Mouse (Mus musculus): ENCODE measurements at regions not wholly inside any gene's neighbourhood (a gene's known extent, or its start where the extent isn't known, plus 50 kb on each side); places are given as distances from the start of the nearest gene placed in this dataset.

DNA sequence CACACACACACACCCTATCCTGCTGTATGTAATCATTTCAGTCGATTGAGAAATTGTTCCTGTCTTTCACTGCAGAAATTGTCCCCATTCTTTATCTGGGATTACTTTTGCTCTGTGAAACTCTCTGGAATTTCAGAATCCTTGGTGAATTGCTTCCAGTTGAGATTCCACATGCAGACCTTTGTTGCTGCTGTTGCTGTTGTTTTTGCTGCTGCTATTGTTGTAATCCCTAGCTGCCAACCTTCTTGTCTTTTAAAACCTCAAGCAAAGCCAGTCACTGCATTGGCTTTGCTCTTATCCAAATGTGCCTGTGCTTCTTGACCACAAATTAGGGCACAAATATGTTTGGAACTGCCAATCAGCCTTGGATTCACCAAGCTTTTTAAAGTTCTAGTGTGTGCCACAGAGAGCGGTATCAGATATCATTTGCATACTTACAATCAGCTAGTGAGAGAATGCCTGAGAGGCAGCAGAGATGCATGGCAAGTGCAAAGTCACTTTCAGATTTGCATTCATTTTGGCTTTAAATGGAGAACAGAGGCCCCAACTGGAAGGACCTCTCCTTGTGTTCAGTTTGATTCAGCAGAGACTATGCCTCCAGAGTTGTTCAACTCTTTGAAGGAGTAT is 1187.0 kb upstream of the Map3k7 start:
- no peak for DNase-seq

DNA sequence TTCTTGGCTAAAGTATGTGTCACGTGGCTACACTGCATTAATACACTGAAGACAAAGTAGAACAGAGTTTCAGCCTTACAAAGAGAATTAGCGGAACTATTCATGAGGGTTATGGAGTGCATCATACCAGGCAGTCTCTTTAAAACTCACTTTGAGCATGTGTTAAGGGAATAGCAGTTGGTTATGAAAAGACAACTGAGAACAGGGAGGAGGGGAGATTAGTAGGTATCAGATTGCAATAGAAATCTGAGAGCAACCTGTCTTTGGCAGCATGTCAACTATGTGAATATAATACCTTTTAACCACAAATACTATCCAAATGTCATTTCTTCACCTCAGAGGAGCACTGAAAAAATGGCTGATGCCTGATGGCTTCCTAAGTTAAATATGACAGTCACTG is 1182.2 kb upstream of the Map3k7 start:
- no peak for DNase-seq

- no peak for DNase-seq
Observed at GRCm38 (mm10) chr4:30789976-30790657, 1173.8 kb upstream of the Map3k7 start.

- no peak for DNase-seq
Observed at GRCm38 (mm10) chr4:30809798-30810197, 1154.1 kb upstream of the Map3k7 start.

GRCm38 (mm10) chr4:30855361-30856056 is 1108.4 kb upstream of the Map3k7 start:
- DNase-seq = no peak

DNA sequence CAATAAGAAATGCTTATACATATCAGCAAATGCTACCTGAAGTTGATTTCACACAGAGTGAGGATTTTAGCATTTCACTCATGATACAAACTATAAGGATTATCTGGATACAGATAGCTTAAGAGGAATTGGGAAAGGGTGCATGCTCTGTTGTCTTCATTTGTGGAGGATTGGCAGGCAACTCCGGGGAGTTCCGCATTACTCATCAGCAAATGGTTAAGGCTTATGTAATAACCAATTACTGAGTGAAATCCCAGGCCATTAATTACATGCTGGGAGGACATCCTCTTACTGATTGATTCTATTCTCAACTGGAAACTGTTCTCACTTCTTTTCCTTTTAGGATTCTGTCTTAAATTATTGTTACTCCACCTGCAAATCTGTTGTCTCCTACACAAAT is 1058.9 kb upstream of the Map3k7 start:
- DNase-seq = peak; percentile 14 to 40

DNA sequence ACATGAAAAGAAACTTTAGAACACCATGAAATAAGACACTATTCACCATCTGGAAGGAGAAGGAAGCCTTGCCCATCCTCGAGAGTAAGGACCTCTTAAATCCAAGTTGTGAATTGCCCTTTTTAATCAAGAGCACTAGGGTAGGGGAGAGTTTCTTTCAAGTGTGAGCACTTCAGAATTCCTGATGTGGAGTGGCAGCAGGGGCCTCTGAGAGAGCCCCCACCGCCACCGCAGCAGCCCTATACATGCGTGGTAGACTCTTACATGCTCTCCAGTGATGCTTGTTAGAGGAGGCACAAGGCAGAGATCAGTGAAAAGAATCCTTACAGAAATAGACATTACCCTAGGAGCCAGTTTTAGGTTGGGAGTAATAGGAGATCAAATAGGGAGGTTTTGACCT is 1041.0 kb upstream of the Map3k7 start:
- no peak for DNase-seq

DNA sequence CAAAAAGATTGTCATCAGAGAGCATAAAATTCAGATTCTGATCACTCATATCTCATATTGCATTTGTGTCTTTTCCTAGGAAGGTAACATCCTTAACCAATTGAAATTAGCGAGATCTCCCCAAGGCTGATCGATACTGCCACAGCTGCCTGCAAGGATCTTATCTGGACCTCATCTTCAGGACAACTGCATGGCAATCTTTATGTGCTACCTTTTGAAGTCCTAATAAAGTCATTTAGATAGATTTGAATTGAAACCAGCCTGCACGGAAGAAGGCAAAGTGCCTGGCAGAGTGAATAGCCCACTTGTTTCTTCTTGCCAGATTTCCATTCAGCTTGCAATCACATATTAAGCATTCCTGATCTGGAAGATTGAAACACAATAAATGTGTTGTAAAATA is 1031.5 kb upstream of the Map3k7 start:
- no peak for DNase-seq

GRCm38 (mm10) chr4:30933030-30933987 is 1030.6 kb upstream of the Map3k7 start:
- DNase-seq = no peak

DNA sequence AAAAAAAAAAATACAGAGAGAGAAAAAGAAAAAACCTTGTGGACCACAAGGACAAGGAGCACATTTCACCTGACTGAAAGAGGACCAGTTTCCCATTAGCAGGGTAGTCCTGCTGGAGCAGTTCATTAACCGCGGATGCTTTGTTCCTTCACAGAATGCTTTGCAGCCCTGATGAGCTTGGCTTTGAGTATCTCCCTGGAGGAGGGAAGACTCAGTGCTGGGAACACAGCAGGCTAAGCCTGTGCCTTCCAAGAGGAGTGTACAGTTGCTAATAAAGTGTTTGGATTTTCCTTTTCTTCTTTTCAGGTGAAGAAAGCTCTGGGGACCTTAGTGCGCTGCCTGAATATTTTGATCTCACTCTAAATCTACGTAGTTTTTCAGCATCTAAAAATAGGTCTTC is 980.3 kb upstream of the Map3k7 start:
- DNase-seq = no peak

DNA sequence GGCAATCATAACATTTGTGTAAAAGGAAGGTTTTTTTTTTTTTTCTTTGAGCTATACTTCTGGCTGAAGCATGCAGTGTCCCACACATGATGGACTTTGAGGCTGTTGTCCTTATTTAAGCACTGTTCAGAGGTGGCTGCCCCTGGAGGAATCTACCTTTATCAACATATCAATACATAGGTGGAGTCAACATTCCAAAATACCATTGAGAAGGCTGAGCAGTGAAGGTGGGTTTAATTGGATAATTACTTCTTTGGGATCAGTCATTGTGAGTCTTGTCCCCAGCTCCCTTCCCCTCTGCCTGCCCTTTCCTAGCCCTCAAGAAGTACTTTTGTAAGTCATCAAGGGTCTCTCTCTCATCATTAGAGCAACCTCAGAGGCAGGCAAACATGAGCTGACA is 951.9 kb upstream of the Map3k7 start:
- DNase-seq = no peak

DNA sequence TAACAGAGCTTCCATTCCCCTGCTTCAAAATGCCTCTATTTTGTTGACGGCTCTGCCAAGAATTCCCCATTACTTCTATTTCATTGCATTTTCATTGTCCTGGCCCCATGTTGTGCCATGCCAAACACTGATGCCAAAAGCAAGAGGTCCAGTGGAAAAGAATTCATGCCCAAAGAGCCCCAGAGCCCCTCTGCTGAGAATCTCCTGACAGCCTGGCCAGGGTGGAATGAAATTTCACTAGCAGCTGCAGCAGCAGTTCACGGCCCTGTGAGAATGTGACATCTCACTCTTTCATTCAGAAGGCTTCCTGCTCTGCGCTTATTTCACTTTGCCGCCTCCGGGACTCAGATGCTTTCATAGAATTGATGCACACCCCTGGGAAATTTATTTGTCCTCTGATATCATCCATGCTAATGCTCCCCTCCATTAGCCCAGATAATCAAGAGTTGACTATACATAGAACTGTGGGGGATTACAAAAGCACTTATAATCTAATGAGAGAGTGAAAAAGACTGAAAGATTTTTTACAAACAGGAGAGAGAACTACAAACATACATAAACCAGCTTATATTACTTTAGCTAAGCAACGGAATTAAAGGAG is 911.7 kb upstream of the Map3k7 start:
- peak; percentile 1 to 2 for DNase-seq

GRCm38 (mm10) chr4:31076236-31076635 is 887.7 kb upstream of the Map3k7 start:
- DNase-seq = no peak

GRCm38 (mm10) chr4:31121586-31121985 is 842.3 kb upstream of the Map3k7 start:
- peak; percentile 0 to 2 for DNase-seq

- DNase-seq = no peak
Observed at GRCm38 (mm10) chr4:31143166-31143565, 820.7 kb upstream of the Map3k7 start.

DNA sequence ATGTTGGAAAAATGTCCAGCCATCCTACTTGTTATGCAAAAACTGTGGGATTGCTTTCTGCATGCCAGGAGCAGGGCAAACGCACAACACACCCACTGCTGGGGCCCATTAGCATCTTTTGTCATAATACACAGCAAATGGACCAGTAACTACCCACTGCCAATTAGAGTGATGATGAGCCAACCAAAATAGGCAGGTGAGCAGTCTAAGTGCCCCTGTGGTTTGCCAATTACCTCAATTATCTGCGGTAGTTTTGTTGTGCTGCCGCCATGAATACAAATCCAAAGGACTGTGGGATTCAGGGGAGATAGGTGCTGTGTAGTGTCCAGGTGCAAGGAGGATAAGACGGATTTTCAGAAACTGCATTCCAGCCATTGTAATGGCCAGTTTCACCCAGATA is 796.5 kb upstream of the Map3k7 start:
- no peak for DNase-seq

- no peak for DNase-seq
Observed at GRCm38 (mm10) chr4:31168357-31168756, 795.5 kb upstream of the Map3k7 start.

GRCm38 (mm10) chr4:31171190-31171589 is 792.7 kb upstream of the Map3k7 start:
- no peak for DNase-seq

DNA sequence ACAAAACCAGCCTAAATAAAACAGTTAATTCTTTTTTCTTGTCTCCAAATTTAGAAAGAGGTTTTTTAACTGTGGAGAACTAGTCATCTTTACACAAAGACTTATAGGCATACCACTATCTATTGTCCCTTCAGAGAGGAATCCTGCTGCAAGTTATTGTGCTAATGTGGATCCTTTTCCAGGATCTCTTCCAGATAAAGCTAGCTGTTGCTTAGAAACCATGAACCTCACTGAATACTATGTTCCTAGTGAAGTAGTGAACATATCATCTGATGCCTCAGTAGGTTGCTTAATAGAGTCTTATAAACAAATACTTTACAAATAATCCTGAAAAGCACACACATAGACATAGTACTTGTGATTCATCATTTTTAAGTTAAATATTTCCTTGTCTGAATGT is 766.0 kb upstream of the Map3k7 start:
- DNase-seq = no peak

GRCm38 (mm10) chr4:31203286-31203685 is 760.6 kb upstream of the Map3k7 start:
- no peak for DNase-seq

GRCm38 (mm10) chr4:31205332-31205970 is 758.4 kb upstream of the Map3k7 start:
- DNase-seq = peak; percentile 11 to 14

GRCm38 (mm10) chr4:31225741-31226140 is 738.2 kb upstream of the Map3k7 start:
- no peak for DNase-seq
